Mouse (Mus musculus): Measurements from ENCODE around the gene Mymx.

The Mymx gene

DNA sequence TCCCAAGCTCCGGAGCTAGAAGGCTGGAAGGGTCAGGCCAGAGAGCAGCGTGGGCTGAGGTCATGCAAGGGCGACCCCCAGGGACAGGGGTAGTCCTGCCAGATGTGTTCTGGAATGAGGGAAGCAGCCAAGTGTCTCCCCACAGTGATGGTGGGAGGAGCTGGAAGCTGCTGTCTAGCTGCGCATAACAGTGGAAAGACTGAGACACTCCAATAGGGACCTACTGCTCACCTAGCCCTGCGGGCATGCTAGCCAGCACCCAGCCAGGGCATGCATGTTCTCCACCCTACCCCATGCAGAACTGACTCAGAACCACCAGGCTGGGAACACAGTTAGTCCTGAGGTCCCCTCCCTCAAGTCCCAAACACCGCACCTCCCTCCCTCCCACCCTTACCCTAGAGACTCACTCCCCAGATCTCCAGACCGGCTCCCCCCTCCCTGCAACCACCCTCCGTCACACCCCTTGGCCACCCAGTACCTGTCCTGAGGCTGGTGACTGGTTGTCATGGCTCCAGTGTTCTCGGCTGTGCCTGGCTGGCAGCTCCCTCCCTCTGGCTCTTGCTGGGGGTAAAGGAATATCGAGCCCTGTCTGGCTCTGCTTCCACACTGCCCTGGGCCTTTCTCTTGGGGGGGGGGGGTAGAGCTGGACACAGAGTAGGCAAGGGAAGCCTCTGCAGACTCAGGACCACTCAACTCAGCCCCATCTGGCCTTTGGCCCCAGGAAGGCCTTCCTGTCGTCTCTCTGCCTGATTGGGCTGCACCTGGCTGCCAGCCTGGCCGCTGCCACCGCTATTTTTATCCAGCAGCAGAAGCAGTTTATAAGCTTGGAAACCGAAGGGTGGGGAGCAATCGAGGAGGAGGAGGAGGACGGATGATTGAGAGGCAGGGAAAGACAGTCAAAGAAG is 9.9 kb downstream of the Mymx start:
- in situ Hi-C loops (cut with MboI; ENCODE audit: low sequenced_read_pairs): no loop called here

DNA sequence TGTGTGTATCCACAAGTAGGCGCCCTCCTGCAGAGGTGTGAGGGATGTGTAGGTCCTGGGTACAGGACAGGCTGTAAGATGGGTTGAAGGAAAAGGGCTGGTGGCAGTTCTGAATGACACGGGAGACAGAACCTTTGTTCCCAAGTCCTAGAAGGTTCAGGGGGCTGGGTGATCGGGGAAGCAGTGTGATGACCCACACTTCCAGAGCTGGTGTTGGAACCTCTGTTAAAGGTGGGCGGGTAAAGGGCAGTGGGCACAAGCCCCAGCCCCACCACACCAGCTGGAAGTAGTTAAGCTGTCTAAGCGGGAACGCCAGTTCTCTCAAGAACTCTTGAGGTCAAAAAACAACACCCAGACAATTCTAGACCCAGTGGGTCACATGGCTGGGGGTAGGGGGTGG is 11.5 kb downstream of the Mymx start:
- in situ Hi-C loops (cut with MboI; ENCODE audit: low sequenced_read_pairs): no loop called here

DNA sequence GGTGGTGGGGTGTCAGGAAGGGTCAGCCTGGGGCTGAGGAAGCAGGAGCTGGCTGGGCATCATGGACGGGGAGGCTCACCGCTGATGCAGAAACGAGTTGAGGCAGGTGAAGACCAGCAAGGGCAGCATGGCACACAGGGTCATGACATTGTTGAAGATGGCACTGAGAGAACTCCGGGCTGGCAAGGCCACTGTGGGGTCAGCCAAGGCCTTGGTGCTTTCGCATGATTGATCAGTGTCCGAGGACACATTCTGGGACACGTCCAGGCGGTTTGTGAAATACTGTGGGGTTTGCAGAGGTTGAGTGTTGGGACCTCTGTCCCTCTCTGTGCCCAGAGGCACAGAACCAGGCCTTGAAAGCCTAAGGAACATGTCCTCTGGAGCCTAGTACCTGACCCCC is 12.1 kb downstream of the Mymx start:
- in situ Hi-C loops (cut with MboI; ENCODE audit: low sequenced_read_pairs): no loop called here

DNA sequence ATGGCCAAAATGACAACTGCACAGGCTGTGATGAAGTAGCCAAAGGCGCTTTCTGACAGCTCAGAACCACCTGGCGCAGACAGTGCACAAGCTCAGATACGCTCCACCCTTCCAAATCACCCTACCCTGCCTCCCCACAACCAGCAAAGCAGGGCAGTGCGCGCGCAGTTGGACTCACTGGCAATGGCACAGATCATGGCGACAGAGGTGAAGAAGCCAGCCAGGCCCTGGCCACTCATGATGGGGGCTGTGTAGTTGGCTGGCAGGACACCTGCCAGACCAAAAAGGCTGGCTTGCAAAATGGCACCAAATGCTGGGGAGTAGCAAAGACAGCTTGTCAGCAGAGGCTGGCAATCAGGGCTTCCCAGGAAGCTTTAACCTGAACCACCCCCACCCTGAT is 12.7 kb downstream of the Mymx start:
- in situ Hi-C loops (cut with MboI; ENCODE audit: low sequenced_read_pairs): no loop called here

DNA sequence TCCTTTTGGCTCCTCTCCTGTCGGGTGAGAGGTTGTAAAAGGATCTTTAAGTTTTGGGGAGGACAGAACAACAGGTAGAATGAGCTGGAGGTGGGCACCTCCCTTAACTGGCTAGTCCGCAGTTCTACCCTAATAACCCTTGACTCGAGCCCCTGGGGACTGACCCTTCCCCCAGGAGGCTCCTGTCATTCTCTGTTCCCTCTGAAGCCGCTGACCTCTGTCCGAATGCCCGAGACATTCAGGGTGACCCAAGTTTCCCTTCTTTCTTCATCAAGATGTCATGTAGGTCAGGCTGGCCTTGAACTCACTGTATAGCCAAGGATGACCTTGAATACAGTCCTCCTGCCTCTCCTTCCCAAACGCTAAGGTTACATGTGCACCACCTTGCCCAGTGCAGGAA is 13.5 kb downstream of the Mymx start:
- in situ Hi-C loops (cut with MboI; ENCODE audit: low sequenced_read_pairs): no loop called here

DNA sequence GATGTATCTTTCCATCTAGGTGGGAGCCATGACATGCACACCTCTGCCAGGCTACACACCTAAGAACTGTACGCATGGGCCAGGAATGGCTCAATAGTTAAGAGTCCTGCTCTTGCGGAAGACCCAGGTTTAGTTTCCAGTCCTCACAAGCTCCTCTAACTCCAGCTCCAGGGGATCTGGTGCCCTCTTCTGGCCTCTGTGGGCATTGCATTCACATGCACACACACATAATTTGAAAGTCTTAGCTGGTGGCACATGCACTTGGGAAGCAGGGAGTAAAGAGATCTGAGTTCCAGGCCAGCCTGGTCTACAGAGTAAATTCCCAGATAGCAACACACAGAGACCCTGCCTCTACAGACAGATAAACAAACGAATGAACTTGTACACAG is 15.5 kb downstream of the Mymx start:
- in situ Hi-C loops (cut with MboI; ENCODE audit: low sequenced_read_pairs): no loop called here

DNA sequence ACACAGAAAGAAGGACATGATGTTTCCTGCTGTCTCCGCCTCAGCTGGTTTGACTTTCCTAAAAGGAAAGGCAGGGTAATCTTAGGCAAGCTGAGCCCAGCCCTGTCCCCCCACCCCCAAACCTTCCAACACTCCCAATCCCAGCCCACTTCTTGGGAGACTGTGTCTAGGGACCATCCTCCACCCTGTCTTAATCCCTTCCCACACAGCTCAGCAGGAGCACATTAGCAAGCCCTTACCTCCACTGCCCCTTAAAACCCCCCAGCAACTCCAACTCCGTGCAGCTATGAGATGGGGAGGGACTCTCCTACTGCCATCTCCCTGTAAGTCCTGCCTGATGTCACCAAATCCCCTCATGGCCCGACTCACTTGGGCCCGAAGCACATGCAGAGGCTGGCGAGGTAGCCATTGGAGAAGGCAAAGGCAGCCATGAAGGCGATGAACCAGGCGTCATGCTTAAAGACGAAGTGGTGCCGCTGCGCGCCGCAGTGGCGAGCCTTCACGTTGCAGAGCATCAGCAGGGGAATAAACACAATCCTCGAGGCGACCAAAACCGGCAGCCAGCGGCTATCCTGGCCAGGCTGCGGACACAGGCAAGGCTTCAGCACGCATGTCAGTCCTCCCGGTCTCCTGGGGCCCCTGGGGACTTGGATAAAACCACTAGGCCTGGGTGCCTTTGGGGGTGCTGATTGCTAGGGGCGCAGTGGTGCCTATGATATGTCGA is 16.0 kb downstream of the Mymx start:
- in situ Hi-C loops (cut with MboI; ENCODE audit: low sequenced_read_pairs): no loop called here

DNA sequence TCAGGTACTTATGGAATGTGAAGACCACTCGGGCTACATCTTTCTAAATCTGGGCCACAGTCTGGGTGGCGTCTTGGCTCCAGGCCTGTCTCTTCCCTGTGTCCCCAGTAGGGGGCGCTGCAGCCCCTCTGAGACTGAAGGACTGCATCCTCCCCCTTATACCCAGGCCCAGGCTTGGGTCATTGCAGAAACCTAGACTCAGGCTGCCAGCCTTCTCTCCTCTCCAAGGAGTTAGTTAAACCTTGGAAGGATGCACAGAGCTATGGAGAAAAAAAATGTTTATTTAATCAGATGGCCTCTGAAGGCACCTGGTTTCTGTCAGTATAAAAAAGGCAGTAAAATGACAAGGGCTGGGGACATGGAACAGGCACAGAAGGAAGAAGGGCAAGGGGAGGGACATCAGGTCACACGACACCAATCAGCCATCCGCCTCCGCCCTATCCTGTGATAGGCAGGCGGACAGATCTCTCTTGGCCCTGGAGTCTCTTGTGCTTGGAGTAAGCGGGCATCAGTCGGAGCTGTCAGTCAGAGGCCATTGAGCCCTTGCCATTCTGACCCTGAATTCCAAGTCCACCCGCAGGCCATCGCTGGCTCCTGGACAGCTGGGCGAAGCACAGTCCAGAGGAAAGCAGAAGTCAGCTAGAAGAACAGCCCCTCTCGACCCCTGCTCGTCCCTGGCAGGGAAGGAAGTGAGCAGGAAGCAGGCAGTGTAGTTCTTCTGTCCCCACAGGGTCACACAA is 16.8 kb downstream of the Mymx start:
- in situ Hi-C loops (cut with MboI; ENCODE audit: low sequenced_read_pairs): no loop called here

DNA sequence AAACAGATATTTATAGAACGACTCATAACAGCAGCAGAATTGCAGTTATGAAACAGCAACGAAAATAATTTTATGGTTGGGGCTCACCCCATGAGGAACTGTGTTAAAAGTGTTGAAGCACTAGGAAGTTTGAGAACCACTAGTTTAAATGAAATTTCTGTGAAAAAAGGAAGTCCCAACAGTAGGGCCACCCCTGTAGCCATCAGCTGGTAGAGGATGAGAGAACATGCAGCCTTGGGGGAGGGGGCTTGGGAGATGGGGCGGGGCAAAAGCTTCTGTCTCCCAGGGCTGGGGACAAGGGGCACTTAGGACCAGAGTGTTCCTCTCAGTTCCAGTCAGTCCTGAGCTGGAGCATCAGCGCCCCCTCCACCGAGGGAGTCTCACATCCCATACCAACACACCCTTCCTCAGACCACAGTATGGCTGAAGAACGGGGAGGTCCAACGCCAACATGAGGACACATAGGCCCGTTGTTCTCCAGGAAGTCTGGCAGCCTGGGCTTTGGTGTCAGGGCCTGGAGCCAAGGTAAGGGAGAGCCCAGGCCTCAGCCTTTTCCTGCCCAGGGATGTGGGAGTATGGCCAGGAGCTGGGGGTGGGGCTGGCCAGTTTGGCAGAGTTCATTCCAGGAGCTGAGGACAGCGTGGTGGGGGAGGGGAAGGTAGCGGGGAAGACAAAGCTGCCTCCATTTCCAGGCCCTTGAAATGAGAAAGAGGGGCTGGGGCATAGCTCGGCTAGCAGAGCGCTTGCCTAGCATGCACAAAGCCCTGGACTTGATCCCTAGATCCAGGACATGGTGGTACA is 17.6 kb downstream of the Mymx start:
- in situ Hi-C loops (cut with MboI; ENCODE audit: low sequenced_read_pairs): no loop called here

DNA sequence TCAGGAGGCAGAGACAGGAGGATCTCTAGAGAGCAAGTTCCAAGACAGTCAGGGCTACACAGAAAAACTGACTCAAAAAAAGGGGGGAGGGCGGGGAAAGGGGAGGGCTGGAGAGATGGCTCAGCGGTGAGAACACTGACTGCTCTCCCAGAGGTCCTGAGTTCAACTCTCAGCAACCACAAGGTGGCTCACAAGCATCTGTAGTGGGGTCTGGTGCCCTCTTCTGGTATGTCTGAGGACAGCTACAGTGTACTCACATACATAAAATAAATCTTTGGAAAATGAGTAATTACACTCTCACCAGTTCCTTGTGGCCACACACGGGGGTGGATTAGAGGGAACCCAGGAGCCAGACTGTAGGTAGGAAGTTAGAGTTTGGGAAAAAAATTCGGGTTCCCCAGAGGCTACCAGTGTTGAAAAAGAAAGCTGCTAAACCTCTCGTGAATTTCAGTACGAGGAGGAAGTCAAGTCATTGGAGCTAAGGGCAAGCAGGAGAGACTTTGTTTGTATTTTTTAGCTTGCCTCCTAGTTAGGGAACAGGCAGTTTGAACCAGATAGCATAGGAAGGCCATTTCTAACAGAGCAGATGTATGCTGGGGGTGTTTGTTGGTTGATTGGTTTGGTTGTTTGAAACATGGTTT is 19.1 kb downstream of the Mymx start:
- in situ Hi-C loops (cut with MboI; ENCODE audit: low sequenced_read_pairs): no loop called here

DNA sequence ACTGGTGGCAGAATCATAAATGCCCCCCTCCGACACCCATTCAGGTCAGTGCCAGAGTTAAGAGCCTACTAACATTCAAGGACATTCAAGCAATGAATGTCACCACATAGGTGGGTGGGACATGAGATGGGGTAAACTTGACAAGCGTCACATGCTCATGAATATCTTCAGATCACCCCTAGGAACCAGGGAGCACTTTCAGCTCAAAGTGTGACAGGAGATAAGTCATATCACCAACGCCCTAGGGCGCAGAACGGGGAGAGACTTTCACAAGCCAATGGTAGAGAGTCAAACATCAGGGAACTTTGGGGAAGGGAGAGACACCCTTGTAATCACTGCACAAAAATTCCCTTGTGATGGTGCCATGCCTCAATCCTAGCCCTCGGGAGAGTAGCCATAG is 19.7 kb downstream of the Mymx start:
- in situ Hi-C loops (cut with MboI; ENCODE audit: low sequenced_read_pairs): no loop called here

DNA sequence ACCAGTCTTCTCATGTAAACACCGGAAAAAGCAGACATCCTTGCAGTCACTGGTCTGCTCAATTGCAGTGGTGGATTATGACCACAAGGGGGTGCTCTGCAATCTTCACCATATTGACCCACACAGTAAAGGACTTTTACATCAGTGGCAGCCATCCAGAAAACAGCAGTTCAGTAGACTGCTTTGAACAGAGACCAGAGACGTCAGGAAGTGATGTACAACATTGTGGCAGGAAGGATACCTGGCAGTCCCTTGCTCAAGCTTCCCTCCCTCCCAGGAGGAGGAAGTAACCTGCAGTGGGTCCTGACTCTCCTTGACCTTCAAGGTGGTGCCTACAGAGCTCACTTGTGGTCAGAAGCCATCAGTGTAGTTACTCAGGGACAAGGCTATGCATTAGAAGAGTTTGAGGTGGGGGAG is 20.3 kb downstream of the Mymx start:
- in situ Hi-C loops (cut with MboI; ENCODE audit: low sequenced_read_pairs): no loop called here

DNA sequence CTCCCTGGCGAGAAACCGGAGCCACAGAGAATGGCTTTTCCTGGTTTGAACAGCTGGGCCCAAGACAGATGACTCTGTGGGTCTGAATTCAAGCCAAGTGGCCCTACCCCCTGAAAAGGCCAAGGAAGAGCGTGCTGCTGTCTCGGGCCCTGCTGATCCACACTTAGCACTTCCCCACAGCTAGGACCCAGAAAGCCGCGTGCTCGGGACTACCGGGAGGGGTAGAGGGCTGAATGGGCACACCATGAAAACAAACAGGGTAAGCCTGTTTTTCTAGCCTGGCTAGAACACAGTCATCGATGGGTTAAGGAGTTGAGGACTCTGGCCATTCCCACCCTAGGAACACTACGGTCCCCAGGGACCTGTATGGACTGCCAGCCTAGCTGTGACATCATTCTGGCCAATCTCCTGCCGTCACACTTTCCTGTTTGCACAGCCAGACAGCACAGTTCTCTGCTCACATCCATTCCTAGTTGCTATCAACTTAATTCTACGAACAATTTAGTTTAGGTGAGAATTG is 20.9 kb downstream of the Mymx start:
- in situ Hi-C loops (cut with MboI; ENCODE audit: low sequenced_read_pairs): no loop called here

DNA sequence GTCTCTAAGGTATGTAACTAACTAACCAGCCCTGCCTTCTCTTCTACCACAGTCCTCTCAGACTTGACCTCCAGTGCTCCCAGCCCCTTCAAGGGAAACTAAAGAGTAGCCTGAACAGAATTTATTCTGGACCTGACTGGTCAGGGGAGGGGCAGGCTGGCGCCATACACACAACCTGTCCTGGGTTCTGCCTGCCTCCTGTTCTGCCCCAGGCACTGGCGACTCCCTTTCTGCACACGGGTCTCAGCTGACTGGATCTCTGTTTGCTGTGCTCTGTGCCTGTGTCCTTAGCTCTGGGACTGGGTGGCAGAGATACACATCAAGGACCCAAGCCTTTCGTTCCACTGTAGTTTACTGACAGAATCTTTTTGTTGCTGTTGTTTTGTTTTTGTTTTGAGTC is 22.3 kb downstream of the Mymx start:
- in situ Hi-C loops (cut with MboI; ENCODE audit: low sequenced_read_pairs): no loop called here

DNA sequence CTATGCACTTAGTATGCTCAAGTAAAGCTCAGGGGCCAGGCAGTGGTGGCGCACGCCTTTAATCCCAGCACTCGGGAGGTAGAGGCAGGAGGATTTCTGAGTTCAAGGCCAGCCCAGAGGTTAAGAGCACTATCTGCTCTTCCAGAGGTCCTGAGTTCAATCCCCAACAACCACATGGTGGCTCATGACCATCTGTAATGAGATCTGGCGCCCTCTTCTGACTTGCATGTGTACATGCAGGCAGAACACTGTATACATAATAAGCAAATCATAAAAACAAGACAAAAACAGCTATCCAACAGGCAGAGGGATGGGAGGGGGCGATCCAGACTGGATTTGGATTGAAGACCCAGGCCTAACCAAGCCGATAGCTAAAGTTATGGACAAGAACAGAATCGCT is 23.1 kb downstream of the Mymx start:
- in situ Hi-C loops (cut with MboI; ENCODE audit: low sequenced_read_pairs): no loop called here

DNA sequence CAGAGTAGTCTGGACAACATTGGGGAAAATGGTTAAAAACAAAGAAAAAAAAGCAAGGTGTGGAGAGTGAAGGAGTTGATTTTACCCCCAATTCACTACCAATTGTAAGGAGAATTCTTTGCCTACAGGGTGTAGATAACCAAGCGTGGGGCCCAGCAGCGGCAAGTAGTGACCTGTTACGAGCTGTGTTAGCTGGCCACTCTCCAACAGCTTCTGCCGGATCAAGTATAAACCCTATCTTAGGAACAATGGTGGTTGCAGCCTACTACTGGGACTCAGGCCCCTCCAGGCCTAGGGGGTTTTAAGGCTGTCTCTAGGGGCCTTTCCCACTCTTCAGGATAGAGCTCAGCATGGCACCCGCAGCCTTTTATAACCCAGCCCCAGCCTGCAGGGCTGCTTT is 23.7 kb downstream of the Mymx start:
- in situ Hi-C loops (cut with MboI; ENCODE audit: low sequenced_read_pairs): no loop called here

DNA sequence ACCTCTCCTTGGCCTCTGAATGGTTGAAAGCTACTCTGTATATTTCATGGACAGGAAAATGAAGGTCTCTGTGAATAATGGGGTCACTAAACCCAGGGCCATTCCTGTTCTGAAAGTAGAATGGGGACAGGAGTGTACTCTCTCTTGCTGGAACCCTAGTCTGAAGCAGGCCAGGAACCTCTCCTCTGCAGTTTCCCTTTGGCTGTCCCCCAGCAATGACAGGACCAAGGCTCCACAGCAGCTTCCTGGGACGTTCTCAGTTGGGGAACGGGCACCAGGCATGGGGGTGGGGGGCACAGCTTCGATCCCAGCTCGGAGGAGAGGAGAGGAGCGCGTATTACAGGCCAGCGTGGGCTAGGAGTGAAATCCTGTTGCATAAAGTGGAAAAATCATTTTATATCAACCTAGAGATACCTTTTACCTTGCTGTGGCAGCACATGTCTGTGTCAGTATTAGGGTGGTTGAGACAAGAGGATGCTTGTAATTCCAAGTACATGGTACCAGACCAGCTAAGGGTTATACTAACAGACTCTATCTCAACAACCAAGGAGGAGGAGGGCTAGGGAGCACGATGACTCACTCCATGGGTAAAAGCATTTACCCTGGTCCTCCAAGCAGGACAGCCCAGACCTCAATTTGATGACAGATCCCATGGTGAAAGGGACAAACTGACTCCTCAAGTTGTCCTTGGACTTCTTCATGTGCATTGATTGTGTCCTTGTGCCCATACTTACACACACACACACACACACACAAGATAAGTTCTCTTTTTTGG is 26.6 kb downstream of the Mymx start:
- in situ Hi-C loops (cut with MboI; ENCODE audit: low sequenced_read_pairs): no loop called here

DNA sequence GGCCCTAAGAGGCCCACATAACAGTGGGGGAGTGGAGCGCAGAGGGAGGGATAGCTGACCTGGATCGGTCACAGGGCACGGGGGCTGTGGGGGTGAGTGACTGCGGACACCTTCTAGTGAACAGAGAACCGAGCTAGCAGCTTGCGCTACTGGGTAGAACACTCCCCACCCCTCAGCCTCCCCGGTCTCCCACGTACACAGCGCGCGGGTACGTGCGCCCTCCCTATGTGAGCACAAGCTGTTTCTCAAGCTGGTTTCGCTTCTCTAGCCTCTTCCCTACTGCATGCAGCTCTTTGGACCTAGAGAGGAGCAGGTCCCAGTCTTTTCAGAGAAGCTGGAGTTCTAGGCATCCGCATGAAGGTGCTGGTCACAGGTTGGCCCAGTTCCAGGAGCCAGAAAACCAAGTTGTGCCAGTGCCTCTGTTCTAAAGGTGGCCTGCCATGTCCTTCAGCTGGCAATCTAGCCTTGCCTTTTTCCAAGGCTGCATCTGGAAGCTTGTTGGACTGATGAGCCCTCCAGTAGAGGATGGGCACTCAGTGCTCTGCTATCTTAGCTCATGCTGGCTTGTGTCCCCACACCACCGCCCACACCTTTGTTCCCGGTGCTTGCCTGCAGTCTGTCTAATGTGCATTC is 27.7 kb downstream of the Mymx start:
- in situ Hi-C loops (cut with MboI; ENCODE audit: low sequenced_read_pairs): no loop called here

DNA sequence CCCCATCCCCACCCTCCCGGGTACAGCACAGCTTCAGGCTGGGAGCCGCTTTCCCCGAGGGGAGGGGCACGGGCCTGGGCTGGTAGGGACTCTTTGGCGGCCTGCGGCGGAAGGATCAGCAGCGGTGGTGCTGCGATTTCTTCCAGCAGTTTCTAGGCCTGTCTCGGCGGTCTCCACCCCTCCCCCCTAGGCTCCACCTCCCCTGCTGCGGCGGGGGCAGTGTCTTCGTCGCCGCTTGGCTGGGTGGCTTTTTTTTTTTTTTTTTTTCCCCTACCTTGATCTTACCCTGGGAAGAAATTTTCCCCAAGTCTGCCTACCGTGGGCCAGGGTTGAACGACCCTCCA is 28.1 kb downstream of the Mymx start:
- in situ Hi-C loops (cut with MboI; ENCODE audit: low sequenced_read_pairs): no loop called here

Measured in CH12F3 (cell line).